10 mouse cellular contexts compared by ENCODE assay signal in the genomic region with DNA sequence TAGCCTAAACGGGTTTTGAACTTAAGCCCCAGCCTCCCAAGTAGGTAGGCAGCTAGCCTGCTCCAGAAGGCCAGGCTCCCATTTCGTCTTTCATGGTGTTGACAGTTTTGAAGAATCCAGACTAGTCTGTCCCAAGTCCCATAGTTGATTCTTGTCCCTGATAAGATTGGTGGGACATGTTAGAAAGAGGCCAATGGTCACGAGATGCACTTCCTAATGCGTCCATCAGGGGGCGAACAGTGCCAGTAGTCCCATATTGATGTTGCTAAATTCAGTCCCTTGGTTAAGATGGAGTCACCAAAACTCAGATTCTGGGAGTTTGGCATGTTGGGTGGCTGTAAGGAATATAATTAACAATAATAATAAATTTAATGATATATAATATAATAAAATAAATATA. TPM values are rescaled to one million over a fixed set of nuclear protein-coding genes. Genes with fewer than 3 reads are reported as not detected.
A peak's percentile ranks its signal among the peaks of the same experiment; 100 is the strongest.
DNase-seq lines count a peak whose midpoint lies in the region; ATAC-seq and TF ChIP-seq lines count a peak whose summit lies in the region.
"Had no signal": no experiment of that assay in that cellular context is flagged by ENCODE, and none has a peak within 500 bp of the region (broad histone marks: within the 10 kb centered on the region; RNA-seq: fewer than 3 reads in every experiment).

No protein-coding gene starts in this region.

- TF ChIP-seq EP300 in heart, adult 2 months (IDR thresholded peaks at IDR 0.05; ENCODE audit: insufficient read depth, low read depth, low read length), result no peak

- 24% methylated on average over 5 of the region's 5 CpGs for WGBS in heart, adult 2 months
- 29% methylated on average over 5 of the region's 5 CpGs for WGBS in heart, embryonic 11.5 days (ENCODE audit: insufficient replicate concordance)
- WGBS in spleen, adult 2 months, result 37% methylated on average over 5 of the region's 5 CpGs

- 0 out of 2 replicates have a peak, but pooled peaks cover 1% of the 10 kb centered on the region for H3K27me3 ChIP-seq in heart, adult 2 months (ENCODE audit: control insufficient read depth, insufficient read depth, low read length)
- no peaks in the 10 kb centered on the region for H3K27me3 ChIP-seq in heart, embryonic 11.5 days (ENCODE audit: control insufficient read depth, insufficient read depth, low read length)
- H3K27me3 ChIP-seq in spleen, adult 2 months (ENCODE audit: control insufficient read depth, insufficient read depth, low read length), result no peaks in the 10 kb centered on the region

- TF ChIP-seq CTCF in heart, adult 2 months (IDR thresholded peaks at IDR 0.05), result peak; percentile 78
- TF ChIP-seq CTCF in spleen, adult 2 months (IDR thresholded peaks at IDR 0.05; ENCODE audit: extremely low read depth, insufficient read depth, insufficient read length, insufficient replicate concordance), result peak; percentile 38; the same call in 1 of the 2 replicates

- H3K9ac ChIP-seq in heart, adult 2 months (ENCODE audit: low read depth, low read length), result no peak overlapping the region
- no peak overlapping the region for H3K9ac ChIP-seq in heart, embryonic 11.5 days (ENCODE audit: low read depth, low read length)

- peak; percentile 14 to 44 for DNase-seq in heart, adult 2 months
- no peak for DNase-seq in spleen, adult 2 months (ENCODE audit: low read depth in 1 of 2, low spot score in 2 of 2)
- no peak for DNase-seq in spleen, postnatal 14 days (ENCODE audit: low spot score in 2 of 2)
- peak; percentile 24 for DNase-seq in c-Kit-negative CD71-positive TER-119-positive erythroid progenitor cells, embryonic 14.5 days (ENCODE audit: low read depth, low spot score)
- DNase-seq in lung, postnatal 10 days, result peak; percentile 68
- DNase-seq in thymus, postnatal 4 days, result peak; percentile 64

- H3K36me3 ChIP-seq in heart, adult 2 months (ENCODE audit: control insufficient read depth, insufficient read depth, low read length), result no peaks in the 10 kb centered on the region
- H3K36me3 ChIP-seq in heart, embryonic 11.5 days (ENCODE audit: control insufficient read depth, insufficient read depth, low read length), result no peaks in the 10 kb centered on the region
- H3K36me3 ChIP-seq in spleen, adult 2 months (ENCODE audit: control insufficient read depth, insufficient read depth, low read length), result no peaks in the 10 kb centered on the region

- no peak for ATAC-seq in heart, embryonic 11.5 days (replicated peaks; ENCODE audit: insufficient number of reproducible peaks, low FRiP score, low TSS enrichment)
- peak; percentile 61 for ATAC-seq in granulocyte monocyte progenitor cell, adult 5-6 weeks (replicated peaks; ENCODE audit: poor library complexity, severe bottlenecking)

- intact Hi-C loops in heart, adult 2 months (cut with DNase I), result loop anchor here (1.0 kb wide), 1 partner anchor 60 kb away; no protein-coding TSS in a partner anchor

- H3K4me3 ChIP-seq in heart, adult 2 months, result no peak overlapping the region
- no peak overlapping the region for H3K4me3 ChIP-seq in heart, embryonic 11.5 days (ENCODE audit: low read depth, low read length)
- H3K4me3 ChIP-seq in spleen, adult 2 months (ENCODE audit: extremely low read depth, insufficient read depth, insufficient read length), result no peak overlapping the region

- no peaks in the 10 kb centered on the region for H3K4me1 ChIP-seq in heart, adult 2 months (ENCODE audit: control insufficient read depth, insufficient read depth, low read length)
- no peaks in the 10 kb centered on the region for H3K4me1 ChIP-seq in heart, embryonic 11.5 days (ENCODE audit: control insufficient read depth, insufficient read depth, low read length)
- H3K4me1 ChIP-seq in spleen, adult 2 months (ENCODE audit: control insufficient read depth, insufficient read depth, insufficient read length), result no peaks in the 10 kb centered on the region

- TF ChIP-seq POLR2A in heart, adult 2 months (IDR thresholded peaks at IDR 0.05; ENCODE audit: insufficient read depth, low read depth, low read length), result no peak
- no peak for TF ChIP-seq POLR2A in spleen, adult 2 months (IDR thresholded peaks at IDR 0.05; ENCODE audit: low read depth, low read length)

- H3K27ac ChIP-seq in heart, adult 2 months, result no peak overlapping the region
- no peak overlapping the region for H3K27ac ChIP-seq in heart, embryonic 11.5 days (ENCODE audit: low read depth, low read length)
- H3K27ac ChIP-seq in spleen, adult 2 months (ENCODE audit: insufficient read depth, low read length), result no peak overlapping the region

- no peak overlapping the region for H3K4me2 ChIP-seq in heart, embryonic 11.5 days

- H3K79me2 ChIP-seq in heart, adult 2 months (replicated peaks; ENCODE audit: control insufficient read depth, insufficient read depth, low read length), result no peaks in the 10 kb centered on the region

- no peaks in the 10 kb centered on the region for H3K9me3 ChIP-seq in heart, embryonic 11.5 days (replicated peaks; ENCODE audit: control insufficient read depth, low read length)

RNA-seq across cellular contexts. Expression of gene Tat, which starts 20.6 kb away (rescaled TPM):
- total RNA-seq in heart, adult 2 months (2021), result 1 to 10 TPM in 1 of 2 experiments, under 1 TPM in 1; 0.89 to 1.1 TPM
- 1.3 TPM in 2 replicates for polyA plus RNA-seq in heart, adult 2 months (2012; rRNA removed)
- not detected in 2 replicates for polyA plus RNA-seq in heart, embryonic 11.5 days (2014; fragmentation: Nextera tagmentation; extraction: Ambion mirVana)
- polyA plus RNA-seq in spleen, adult 2 months (2012; rRNA removed), result 0.14 TPM in 1 of 2 replicates, not detected in the other
- not detected in 2 replicates for total RNA-seq in granulocyte monocyte progenitor cell, adult 5-6 weeks (2014; fragmentation: Nextera tagmentation)
- total RNA-seq in granulocyte monocyte progenitor cell, adult 5-6 weeks (2017), result not detected in 2 replicates
- total RNA-seq: layer of hippocampus, adult 8-10 months; neutrophil, adult 5-6 weeks had no signal

RNA-seq across cellular contexts. Expression of gene Chst4, which starts 28.7 kb away (rescaled TPM):
- total RNA-seq in heart, adult 2 months (2021), result 1 to 10 TPM; 3.2 to 3.3 TPM
- polyA plus RNA-seq in heart, adult 2 months (2012; rRNA removed), result 5.6 and 5.7 TPM in 2 replicates
- polyA plus RNA-seq in heart, embryonic 11.5 days (2014; fragmentation: Nextera tagmentation; extraction: Ambion mirVana), result 0.16 and 0.51 TPM in 2 replicates
- 0.18 and 0.46 TPM in 2 replicates for polyA plus RNA-seq in spleen, adult 2 months (2012; rRNA removed)
- total RNA-seq in granulocyte monocyte progenitor cell, adult 5-6 weeks (2014; fragmentation: Nextera tagmentation), result not detected in 2 replicates
- not detected in 2 replicates for total RNA-seq in granulocyte monocyte progenitor cell, adult 5-6 weeks (2017)
- total RNA-seq: neutrophil, adult 5-6 weeks had no signal

RNA-seq across cellular contexts. Expression of gene Marveld3, which starts 48.9 kb away (rescaled TPM):
- total RNA-seq in heart, adult 2 months (2021), result under 1 TPM; 0.11 to 0.31 TPM
- polyA plus RNA-seq in heart, adult 2 months (2012; rRNA removed), result 0.10 and 0.12 TPM in 2 replicates
- not detected in 2 replicates for polyA plus RNA-seq in heart, embryonic 11.5 days (2014; fragmentation: Nextera tagmentation; extraction: Ambion mirVana)
- 0.11 and 0.21 TPM in 2 replicates for polyA plus RNA-seq in spleen, adult 2 months (2012; rRNA removed)
- total RNA-seq in granulocyte monocyte progenitor cell, adult 5-6 weeks (2014; fragmentation: Nextera tagmentation), result not detected in 2 replicates
- not detected in 2 replicates for total RNA-seq in granulocyte monocyte progenitor cell, adult 5-6 weeks (2017)
- total RNA-seq: neutrophil, adult 5-6 weeks had no signal

Comparison
In these comparisons a context has a peak if more than half of its experiments do, and no peak if none do; other contexts are left out.
1. DNase-seq: peak in heart, adult 2 months (2 of 2), c-Kit-negative CD71-positive TER-119-positive erythroid progenitor cells, embryonic 14.5 days (single experiment), lung, postnatal 10 days (single experiment) and thymus, postnatal 4 days (single experiment); none in spleen, adult 2 months (0 of 2) and spleen, postnatal 14 days (0 of 2).